Mouse (Mus musculus): ENCODE measurements at regions not wholly inside any gene's neighbourhood (a gene's known extent, or its start where the extent isn't known, plus 50 kb on each side); places are given as distances from the start of the nearest gene placed in this dataset.

- intact Hi-C loops (cut with DNase I), result no loop called here
- peak in 1 of 2 experiments; percentile 1 for DNase-seq
These were observed 434.7 kb upstream of the Pkn2 start for GRCm38 (mm10) chr3:143316457-143316856.

GRCm38 (mm10) chr3:143291793-143292192 is 410.0 kb upstream of the Pkn2 start:
- peak; percentile 8 to 18 for DNase-seq
- intact Hi-C loops (cut with DNase I), result no loop called here

DNA sequence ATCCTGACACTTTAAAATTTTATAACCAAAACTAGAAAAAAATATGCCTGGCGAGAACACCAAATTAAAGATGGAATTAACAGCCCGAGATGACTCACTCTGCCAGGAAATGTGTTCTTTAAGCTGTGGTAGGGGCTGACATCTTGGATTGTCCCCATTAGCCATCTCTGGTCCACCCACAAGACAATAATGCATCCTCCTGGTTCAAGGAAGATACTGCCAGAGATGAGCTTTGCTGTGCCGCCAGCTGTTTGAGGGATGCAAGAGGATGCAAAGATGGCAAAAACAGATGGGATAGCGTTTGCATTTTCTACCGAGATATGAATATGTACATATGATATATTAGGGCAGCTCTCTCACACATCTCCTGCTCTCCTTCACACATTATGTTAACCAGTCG is 382.3 kb upstream of the Pkn2 start:
- intact Hi-C loops (cut with DNase I), result no loop called here
- DNase-seq, result no peak

DNA sequence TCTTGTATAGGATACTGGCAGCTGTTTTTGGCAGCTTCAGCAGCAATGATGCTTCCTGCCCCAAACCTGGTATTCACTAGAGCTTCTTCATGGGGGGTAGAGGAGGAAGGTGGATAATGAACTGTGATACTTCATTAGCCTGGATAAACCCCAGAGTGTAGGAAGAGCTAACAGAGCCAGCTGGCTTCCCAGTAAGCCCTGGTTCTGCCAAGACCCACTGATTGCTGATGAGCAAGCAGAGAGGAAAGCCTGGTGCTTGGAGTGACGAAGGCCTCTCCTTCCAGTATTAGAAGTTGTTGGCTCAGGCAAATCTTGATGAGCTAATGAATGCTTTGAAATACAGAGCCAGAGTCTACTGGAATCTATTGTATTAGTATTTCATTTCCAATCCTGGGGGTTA is 370.8 kb upstream of the Pkn2 start:
- no peak for DNase-seq
- intact Hi-C loops (cut with DNase I), result no loop called here

DNA sequence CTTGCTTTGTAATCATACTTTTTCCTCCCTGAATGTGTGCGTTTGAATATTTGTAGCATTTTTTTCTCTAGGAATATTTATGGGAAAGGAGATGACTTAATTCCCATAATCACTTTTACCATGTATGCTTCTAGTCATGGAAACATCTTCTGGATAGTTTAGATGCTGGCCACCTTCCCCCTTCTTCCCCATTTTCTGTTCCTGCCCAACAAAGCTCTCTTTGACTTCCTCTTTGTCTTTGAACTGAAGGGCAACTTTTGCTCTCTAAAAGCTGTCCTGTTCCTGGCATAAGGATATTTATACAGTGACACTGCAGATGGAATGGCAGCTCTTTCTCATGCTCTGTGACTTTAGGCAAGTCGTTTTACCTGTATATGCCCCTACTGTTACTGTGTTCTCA is 370.2 kb upstream of the Pkn2 start:
- DNase-seq, result no peak
- intact Hi-C loops (cut with DNase I), result no loop called here

GRCm38 (mm10) chr3:143242691-143243090 is 360.9 kb upstream of the Pkn2 start:
- DNase-seq, result no peak
- intact Hi-C loops (cut with DNase I), result no loop called here

GRCm38 (mm10) chr3:143240545-143241383 is 359.0 kb upstream of the Pkn2 start:
- intact Hi-C loops (cut with DNase I), result no loop called here
- DNase-seq, result no peak

GRCm38 (mm10) chr3:143238546-143238945 is 356.7 kb upstream of the Pkn2 start:
- intact Hi-C loops (cut with DNase I), result no loop called here
- DNase-seq, result no peak

GRCm38 (mm10) chr3:143223999-143224729 is 342.4 kb upstream of the Pkn2 start:
- intact Hi-C loops (cut with DNase I), result no loop called here
- DNase-seq, result no peak

DNA sequence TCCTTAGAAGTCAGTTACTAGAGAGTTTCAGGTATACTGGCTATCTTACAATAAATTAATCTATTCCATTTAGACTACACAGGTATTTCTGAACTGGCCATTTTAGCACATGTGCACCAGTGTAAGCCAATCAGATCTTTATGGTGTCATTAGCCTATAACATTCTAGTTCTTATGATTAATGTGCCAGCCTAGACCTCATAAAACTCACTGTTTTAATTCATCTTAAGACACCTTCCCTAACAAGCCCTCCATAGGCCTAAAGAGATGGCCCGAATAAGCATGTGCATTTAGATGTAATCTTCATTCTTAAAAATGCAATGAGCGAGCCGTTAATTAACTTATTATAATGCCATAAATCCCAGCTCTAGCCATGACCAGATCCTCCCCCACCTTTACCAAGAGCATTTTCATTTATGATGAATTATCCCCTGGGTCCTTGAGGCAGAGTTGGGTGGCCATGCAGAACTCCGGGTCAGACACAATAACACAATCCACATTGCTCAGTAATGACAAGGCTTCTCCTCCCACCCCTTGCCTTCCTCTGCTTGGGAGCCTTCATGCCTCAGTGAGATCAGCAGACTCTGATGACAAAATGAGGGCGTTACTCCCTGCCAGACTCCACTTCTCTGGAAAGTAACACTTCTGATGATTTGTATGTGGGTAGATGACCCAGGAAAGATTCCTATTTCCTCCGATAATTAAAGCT is 311.6 kb upstream of the Pkn2 start:
- intact Hi-C loops (cut with DNase I), result no loop called here
- DNase-seq, result no peak

- intact Hi-C loops (cut with DNase I), result no loop called here
- no peak for DNase-seq
These were observed 307.1 kb upstream of the Pkn2 start for GRCm38 (mm10) chr3:143188931-143189330.

DNA sequence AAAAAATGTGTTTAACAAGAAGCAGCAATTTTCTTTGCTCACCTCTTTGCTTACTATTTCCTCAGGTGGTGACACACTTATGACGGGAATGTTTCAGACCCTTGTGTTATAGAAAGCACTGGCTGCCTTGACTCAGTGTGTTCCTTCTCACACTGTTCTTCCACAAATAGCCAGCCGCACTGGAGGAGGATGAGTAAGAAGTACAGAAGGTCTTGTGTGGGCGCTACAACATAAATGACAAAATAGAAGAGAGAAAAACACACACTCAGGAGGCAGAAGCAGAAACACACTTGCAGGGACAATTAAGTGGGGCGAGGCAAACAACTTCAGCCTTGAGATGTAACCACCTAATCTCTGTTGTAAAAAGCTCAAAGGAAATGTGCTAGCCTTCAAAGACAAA is 292.2 kb upstream of the Pkn2 start:
- DNase-seq, result no peak
- intact Hi-C loops (cut with DNase I), result no loop called here

GRCm38 (mm10) chr3:143162444-143162843 is 280.6 kb upstream of the Pkn2 start:
- no peak for DNase-seq
- intact Hi-C loops (cut with DNase I), result no loop called here

- no peak for DNase-seq
These were observed 280.2 kb upstream of the Pkn2 start for GRCm38 (mm10) chr3:143161993-143162392.

DNA sequence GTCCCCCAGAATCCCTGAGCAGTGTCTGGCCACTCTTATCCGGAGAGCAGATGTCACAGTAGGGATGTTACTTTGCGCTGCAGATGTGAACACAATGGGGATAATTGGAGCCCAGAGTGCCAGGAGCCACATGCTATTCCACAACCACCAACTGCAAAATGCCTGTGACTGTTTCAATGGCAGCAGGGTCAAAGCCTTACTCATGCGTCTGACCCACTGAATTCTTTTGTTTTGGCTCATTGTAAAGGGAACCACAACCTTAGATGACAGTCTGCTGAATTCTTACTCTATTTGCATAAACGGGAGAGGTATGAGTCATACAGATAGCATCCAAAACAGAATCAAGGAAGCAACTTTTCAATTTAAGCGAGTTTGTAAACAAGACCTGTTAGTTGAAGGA is 276.8 kb upstream of the Pkn2 start:
- no peak for DNase-seq
- intact Hi-C loops (cut with DNase I), result no loop called here

More at GRCm38 (mm10) chr3:143161993-143162392, 280.2 kb upstream of the Pkn2 start:
- intact Hi-C loops (cut with DNase I), result no loop called here

GRCm38 (mm10) chr3:143156733-143157524 is 275.1 kb upstream of the Pkn2 start:
- no peak for DNase-seq
- intact Hi-C loops (cut with DNase I), result no loop called here

DNA sequence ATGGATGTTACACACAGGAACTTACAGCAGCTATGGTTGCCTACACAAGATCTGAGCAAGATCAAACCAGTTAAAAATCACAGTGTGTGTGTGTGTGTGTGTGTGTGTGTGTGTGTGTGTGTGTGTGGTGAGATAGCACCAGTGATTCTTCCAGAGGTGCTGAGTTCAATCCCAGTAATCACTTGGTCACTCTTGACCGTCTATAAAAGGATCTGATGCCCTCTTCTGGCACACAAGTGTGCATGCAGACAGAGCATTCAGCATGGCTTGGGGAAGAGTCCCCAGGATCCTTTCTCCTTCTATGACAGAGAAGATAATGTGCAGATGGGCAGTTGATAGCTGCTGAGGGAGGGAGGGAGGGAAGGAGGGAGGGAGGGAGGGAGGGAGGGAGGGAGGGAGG is 274.4 kb upstream of the Pkn2 start:
- intact Hi-C loops (cut with DNase I), result no loop called here

DNA sequence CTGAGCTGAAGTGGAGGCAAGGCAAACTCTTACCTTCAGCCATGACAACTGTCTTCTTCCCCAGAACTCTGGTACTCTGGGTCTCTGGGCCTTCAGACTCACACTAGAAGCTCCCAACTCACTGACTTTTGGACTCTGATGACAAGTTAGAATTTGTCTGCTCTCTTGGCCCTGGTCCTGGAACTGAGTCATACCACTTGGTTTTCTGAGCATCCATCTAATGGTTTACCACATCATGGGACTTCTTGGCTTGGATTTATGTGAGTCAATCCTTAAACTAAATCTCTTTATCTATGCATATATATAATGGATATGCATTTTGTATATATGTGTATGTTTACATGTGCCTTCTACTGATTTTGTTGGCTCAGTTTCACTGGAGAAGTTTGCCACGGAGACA is 273.8 kb upstream of the Pkn2 start:
- no peak for DNase-seq
- intact Hi-C loops (cut with DNase I), result no loop called here

More for the DNA sequence above, 274.4 kb upstream of the Pkn2 start:
- no peak for DNase-seq

DNA sequence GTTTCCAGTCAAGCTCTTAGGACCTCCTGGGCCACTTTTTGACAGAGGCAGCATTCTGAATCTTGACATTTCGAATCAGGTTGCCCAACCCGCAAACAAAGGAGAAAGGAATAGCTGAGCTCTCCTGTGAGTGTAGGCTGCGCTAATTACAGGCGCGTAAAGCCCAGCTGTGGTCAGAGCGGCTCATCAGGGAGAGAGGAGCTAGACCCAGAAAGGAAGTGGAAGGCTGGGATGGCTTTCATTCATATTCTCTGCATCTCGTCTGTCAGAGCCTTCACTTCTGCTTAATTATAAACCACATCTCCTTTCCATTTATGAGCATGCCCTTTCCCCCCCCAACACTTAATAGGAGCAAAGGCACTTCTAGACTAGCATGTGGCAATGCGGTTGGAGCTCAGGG is 265.7 kb upstream of the Pkn2 start:
- intact Hi-C loops (cut with DNase I), result no loop called here

DNA sequence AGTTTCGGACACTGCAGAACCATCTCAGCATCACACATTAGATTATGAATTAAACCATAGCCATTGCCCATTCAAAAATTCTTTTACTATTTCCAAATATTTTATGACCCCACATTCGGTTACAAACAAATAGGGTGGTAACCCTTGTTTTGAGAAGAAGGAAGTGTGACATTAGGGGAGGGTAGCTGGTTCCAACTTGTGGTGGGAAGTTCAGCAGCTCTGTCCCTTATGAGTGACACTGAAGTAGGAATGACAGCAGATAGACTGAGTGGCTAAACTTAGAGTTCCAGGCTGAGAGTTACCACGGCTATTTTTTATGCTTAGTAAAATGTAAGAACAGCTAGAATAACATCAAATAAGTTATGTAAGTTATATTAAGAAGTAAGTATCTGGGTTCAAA is 257.1 kb upstream of the Pkn2 start:
- no peak for DNase-seq
- intact Hi-C loops (cut with DNase I), result no loop called here

More for the DNA sequence above, 265.7 kb upstream of the Pkn2 start:
- DNase-seq, result no peak

- no peak for DNase-seq
- intact Hi-C loops (cut with DNase I), result no loop called here
These were observed 252.7 kb upstream of the Pkn2 start for GRCm38 (mm10) chr3:143134528-143134927.
